In genomic region chr7:70718149-70718765, GRCm38 (mm10) we compare ENCODE assay signal across 11 mouse cellular contexts.
DNase-seq lines count a peak whose midpoint lies in the region; ATAC-seq lines count a peak whose summit lies in the region.
"Had no signal": no experiment of that assay in that cellular context is flagged by ENCODE, and none has a peak within 500 bp of the region (broad histone marks: within the 10 kb centered on the region; RNA-seq: fewer than 3 reads in every experiment).

No protein-coding gene starts in this region.

- 58% methylated on average over 18 of the region's 18 CpGs for WGBS in hindbrain, embryonic 16.5 days
- WGBS in hindbrain, embryonic 12.5 days = 77% methylated on average over 18 of the region's 18 CpGs
- WGBS in lung, embryonic 15.5 days = 23% methylated on average over 18 of the region's 18 CpGs
- 75% methylated on average over 18 of the region's 18 CpGs for WGBS in liver, embryonic 11.5 days

- DNase-seq in adrenal gland, adult 2 months = peak; percentile 31
- DNase-seq in brain, adult 2 months (ENCODE audit: low read depth, low spot score) = peak; percentile 39
- no peak for DNase-seq in thymus, postnatal 25 days
- DNase-seq in liver, embryonic 11.5 days (ENCODE audit: low spot score) = no peak
- no peak for DNase-seq in natural killer cell, adult 2 months (ENCODE audit: low spot score in 2 of 2)
- DNase-seq: liver, embryonic 13.5 days had no signal

- H3K4me3 ChIP-seq in hindbrain, embryonic 16.5 days (ENCODE audit: low read length) = no peak overlapping the region
- H3K4me3 ChIP-seq in hindbrain, embryonic 12.5 days = no peak overlapping the region
- no peak overlapping the region for H3K4me3 ChIP-seq in lung, embryonic 15.5 days
- no peak overlapping the region for H3K4me3 ChIP-seq in liver, embryonic 11.5 days (ENCODE audit: low read depth, low read length)
- H3K4me3 ChIP-seq: forebrain, embryonic 10.5 days; liver, embryonic 13.5 days had no signal

- no peaks in the 10 kb centered on the region for H3K9me3 ChIP-seq in hindbrain, embryonic 16.5 days (ENCODE audit: control insufficient read depth, low read length)
- H3K9me3 ChIP-seq in hindbrain, embryonic 12.5 days (replicated peaks) = no peaks in the 10 kb centered on the region
- no peaks in the 10 kb centered on the region for H3K9me3 ChIP-seq in lung, embryonic 15.5 days
- no peaks in the 10 kb centered on the region for H3K9me3 ChIP-seq in liver, embryonic 11.5 days (ENCODE audit: control insufficient read depth, low read length)
- H3K9me3 ChIP-seq: forebrain, embryonic 10.5 days; liver, embryonic 13.5 days had no signal

- H3K9ac ChIP-seq in hindbrain, embryonic 16.5 days (ENCODE audit: low read depth, low read length) = no peak overlapping the region
- no peak overlapping the region for H3K9ac ChIP-seq in hindbrain, embryonic 12.5 days
- H3K9ac ChIP-seq in lung, embryonic 15.5 days = no peak overlapping the region; the same call in 1 of the 2 replicates
- H3K9ac ChIP-seq in liver, embryonic 11.5 days (ENCODE audit: low read depth, low read length) = no peak overlapping the region
- H3K9ac ChIP-seq: liver, embryonic 13.5 days had no signal

- no peaks in the 10 kb centered on the region for H3K36me3 ChIP-seq in hindbrain, embryonic 16.5 days (ENCODE audit: control insufficient read depth, insufficient read depth, low read length)
- H3K36me3 ChIP-seq in hindbrain, embryonic 12.5 days = no peaks in the 10 kb centered on the region
- H3K36me3 ChIP-seq in lung, embryonic 15.5 days = no peaks in the 10 kb centered on the region
- H3K36me3 ChIP-seq in liver, embryonic 11.5 days (ENCODE audit: control insufficient read depth, insufficient read depth, low read length) = no peaks in the 10 kb centered on the region
- H3K36me3 ChIP-seq: forebrain, embryonic 10.5 days; liver, embryonic 13.5 days had no signal

- peak overlapping the region; percentile 32 for H3K4me2 ChIP-seq in hindbrain, embryonic 16.5 days (ENCODE audit: low read length)
- H3K4me2 ChIP-seq in hindbrain, embryonic 12.5 days (replicated peaks) = no peak overlapping the region
- H3K4me2 ChIP-seq in lung, embryonic 15.5 days = peak overlapping the region; percentile 44
- no peak overlapping the region for H3K4me2 ChIP-seq in liver, embryonic 11.5 days
- H3K4me2 ChIP-seq: liver, embryonic 13.5 days had no signal

- no peak overlapping the region for H3K27ac ChIP-seq in hindbrain, embryonic 16.5 days (ENCODE audit: low read depth, low read length)
- no peak overlapping the region for H3K27ac ChIP-seq in hindbrain, embryonic 12.5 days
- peak overlapping the region; percentile 45; the same call in 1 of the 2 replicates for H3K27ac ChIP-seq in lung, embryonic 15.5 days
- H3K27ac ChIP-seq in liver, embryonic 11.5 days (ENCODE audit: low read depth, low read length) = no peak overlapping the region
- H3K27ac ChIP-seq: forebrain, embryonic 10.5 days; liver, embryonic 13.5 days had no signal

- no peaks in the 10 kb centered on the region for H3K27me3 ChIP-seq in hindbrain, embryonic 16.5 days (replicated peaks; ENCODE audit: control insufficient read depth, insufficient read depth, low read length)
- H3K27me3 ChIP-seq in hindbrain, embryonic 12.5 days = no peaks in the 10 kb centered on the region
- H3K27me3 ChIP-seq in lung, embryonic 15.5 days = no peaks in the 10 kb centered on the region
- H3K27me3 ChIP-seq in liver, embryonic 11.5 days (replicated peaks; ENCODE audit: control insufficient read depth, insufficient read depth, low read length) = no peaks in the 10 kb centered on the region
- H3K27me3 ChIP-seq: liver, embryonic 13.5 days had no signal

- no peak for ATAC-seq in hindbrain, embryonic 16.5 days
- no peak for ATAC-seq in hindbrain, embryonic 12.5 days (ENCODE audit: low FRiP score)
- ATAC-seq in lung, embryonic 15.5 days (ENCODE audit: borderline replicate concordance, extremely low read depth, low FRiP score, low TSS enrichment) = peak; percentile 72; the same call in 1 of the 2 replicates
- no peak for ATAC-seq in liver, embryonic 11.5 days (replicated peaks; ENCODE audit: low FRiP score)
- ATAC-seq: inflammation-experienced regulatory T-cells, adult 6 months had no signal

- peaks cover 4% of the 10 kb centered on the region; the same call in 1 of the 2 replicates for H3K4me1 ChIP-seq in hindbrain, embryonic 16.5 days (ENCODE audit: control insufficient read depth, insufficient read depth, low read depth, low read length)
- no peaks in the 10 kb centered on the region for H3K4me1 ChIP-seq in hindbrain, embryonic 12.5 days
- peaks cover 22% of the 10 kb centered on the region for H3K4me1 ChIP-seq in lung, embryonic 15.5 days
- no peaks in the 10 kb centered on the region for H3K4me1 ChIP-seq in liver, embryonic 11.5 days (replicated peaks; ENCODE audit: control insufficient read depth, insufficient read depth, low read length)
- H3K4me1 ChIP-seq: forebrain, embryonic 10.5 days; liver, embryonic 13.5 days had no signal

Comparison
In these comparisons a context has a peak if more than half of its experiments do, and no peak if none do; other contexts are left out.
1. H3K4me2 ChIP-seq: peak in hindbrain, embryonic 16.5 days (single experiment) and lung, embryonic 15.5 days (single experiment); none in hindbrain, embryonic 12.5 days (single experiment) and liver, embryonic 11.5 days (single experiment).
2. DNase-seq: peak in adrenal gland, adult 2 months (single experiment) and brain, adult 2 months (single experiment); none in thymus, postnatal 25 days (single experiment), liver, embryonic 11.5 days (single experiment) and natural killer cell, adult 2 months (0 of 2).